Mouse (Mus musculus) embryonic fibroblast, embryonic 13.5 days (primary cell): ENCODE results near the gene Lpar1.

ENCODE experiments used
- CTCF ChIP-seq: IDR thresholded peaks from 2 replicates; pipeline ENCODE4 v1.5.1; 2011; ENCODE audit warnings: mild to moderate bottlenecking, control low read depth, low read length, moderate library complexity, borderline replicate concordance; ENCODE audit not compliant: insufficient read depth
- POLR2A ChIP-seq: IDR thresholded peaks from 2 replicates; pipeline ENCODE4 v1.6.1; 2011; ENCODE audit warnings: low read depth, mild to moderate bottlenecking, control low read depth, low read length, moderate library complexity

DNA sequence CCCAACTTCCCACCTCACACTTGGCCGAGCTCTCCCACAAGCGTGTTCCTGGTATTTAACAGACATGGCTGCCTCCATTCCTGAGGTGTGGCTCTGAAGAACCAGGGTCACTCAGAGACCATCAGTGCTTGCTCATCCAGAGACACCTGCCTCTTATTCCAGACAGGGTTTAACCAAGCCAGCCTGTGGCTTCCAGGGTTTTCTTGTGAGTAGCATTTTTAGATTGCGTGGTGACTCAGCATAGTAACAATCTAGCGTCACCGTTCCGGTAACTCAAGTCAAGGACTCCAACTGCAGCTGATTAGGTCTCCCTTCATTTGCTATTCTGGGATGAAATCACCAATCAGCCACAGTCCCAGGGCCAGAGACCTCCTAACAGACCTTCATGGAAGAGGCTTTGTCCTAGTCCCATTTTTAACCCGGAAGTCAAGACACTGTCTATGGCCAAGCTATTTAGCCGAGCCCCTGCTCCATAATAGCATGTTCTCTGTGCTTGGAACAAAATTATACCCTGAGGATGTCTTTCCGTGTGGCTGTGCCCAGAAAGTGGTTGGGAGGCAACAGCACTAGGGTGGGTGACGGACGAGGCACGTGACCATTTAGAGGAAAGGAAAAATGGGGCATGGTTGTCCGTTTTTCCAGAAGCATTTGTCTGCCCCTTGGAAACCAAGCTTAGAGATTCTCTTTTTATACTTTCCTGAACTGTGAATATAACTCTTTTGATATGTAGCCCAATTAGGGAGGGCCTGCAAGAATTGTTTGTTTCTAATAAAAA is 89.1 kb downstream of the Lpar1 start:
- no peak for TF ChIP-seq CTCF
- no peak for TF ChIP-seq POLR2A
